Mouse (Mus musculus): Measurements from ENCODE around the gene Slc25a28.

Gene Slc25a28

GRCm38 (mm10) chr19:43630466-43631251 is 44.0 kb downstream of the Slc25a28 start:
- peak; percentile 82 to 90 for DNase-seq

- DNase-seq = no peak
These were observed 45.6 kb downstream of the Slc25a28 start for GRCm38 (mm10) chr19:43629088-43629487.

GRCm38 (mm10) chr19:43627345-43627744 is 47.3 kb downstream of the Slc25a28 start:
- no peak for DNase-seq

- DNase-seq = no peak
These were observed 48.5 kb downstream of the Slc25a28 start for GRCm38 (mm10) chr19:43626160-43626559.

- DNase-seq = peak; percentile 71 to 82
These were observed 50.8 kb downstream of the Slc25a28 start for GRCm38 (mm10) chr19:43623913-43624312.

- no peak for DNase-seq
These were observed 54.7 kb downstream of the Slc25a28 start for GRCm38 (mm10) chr19:43619916-43620479.

GRCm38 (mm10) chr19:43618505-43619030 is 56.1 kb downstream of the Slc25a28 start:
- no peak for DNase-seq

- no peak for DNase-seq
These were observed 56.8 kb downstream of the Slc25a28 start for GRCm38 (mm10) chr19:43617761-43618349.

GRCm38 (mm10) chr19:43616889-43617288 is 57.8 kb downstream of the Slc25a28 start:
- DNase-seq = no peak

- peak in 1 of 2 experiments; percentile 42 for DNase-seq
These were observed 58.2 kb downstream of the Slc25a28 start for GRCm38 (mm10) chr19:43616415-43616861.

GRCm38 (mm10) chr19:43615571-43616414 is 58.9 kb downstream of the Slc25a28 start:
- no peak for DNase-seq

GRCm38 (mm10) chr19:43615074-43615445 is 59.6 kb downstream of the Slc25a28 start:
- no peak for DNase-seq

GRCm38 (mm10) chr19:43614341-43615073 is 60.2 kb downstream of the Slc25a28 start:
- no peak for DNase-seq

Measured in kidney, postnatal 25 days (tissue).